Mouse (Mus musculus) ES-E14 (cell line): ENCODE measurements around the gene 1700017N19Rik.

Experiments used
- CHD2 ChIP-seq: IDR thresholded peaks from 2 replicates; pipeline ENCODE4 v1.6.1; 2014; ENCODE audit warnings: mild to moderate bottlenecking, low read depth, low read length, inconsistent platforms
- ZC3H11A ChIP-seq: IDR thresholded peaks from 2 replicates; pipeline ENCODE4 v1.6.1; 2012; ENCODE audit warnings: low read depth, mild to moderate bottlenecking, inconsistent platforms, low read length, borderline replicate concordance

- TF ChIP-seq CHD2 (no peak), ZC3H11A (no peak)
Observed at GRCm38 (mm10) chr10:100645331-100645935, 55.1 kb downstream of the 1700017N19Rik start.
